Mouse (Mus musculus) spleen, adult 2 months (tissue): Measurements from ENCODE around the gene Ugp2. TPM values are rescaled to one million over a fixed set of nuclear protein-coding genes. Genes with fewer than 3 reads are reported as not detected.
A peak's percentile ranks its signal among the peaks of the same experiment; 100 is the strongest.

Source experiments
- DNase-seq, 2 experiments: peaks; one replicate each; pipeline versions ENCODE4 v3.0.0 to v3.0.0-alpha.2; 2012 to 2021; ENCODE audit warnings: low spot score in 2 of 2, low read depth in 1 of 2
- H3K27ac ChIP-seq: fragments of 200-500 bp; 2 replicates; pipeline ENCODE4 v1.5.1; 2012; ENCODE audit warnings: low read length, inconsistent platforms; ENCODE audit not compliant: insufficient read depth
- H3K27me3 ChIP-seq: fragments of 200-500 bp; 2 replicates; pipeline ENCODE4 v1.6.1; 2012; ENCODE audit warnings: mild to moderate bottlenecking, moderate library complexity, low read length, inconsistent platforms; ENCODE audit not compliant: control insufficient read depth, insufficient read depth
- H3K36me3 ChIP-seq: fragments of 200-500 bp; 2 replicates; pipeline ENCODE4 v1.6.1; 2012; ENCODE audit warnings: mild to moderate bottlenecking, low read length, inconsistent platforms; ENCODE audit not compliant: control insufficient read depth, insufficient read depth
- H3K4me1 ChIP-seq: fragments of 200-500 bp; 2 replicates; pipeline ENCODE4 v1.6.1; 2011; ENCODE audit warnings: inconsistent platforms; ENCODE audit not compliant: control insufficient read depth, insufficient read depth, insufficient read length
- H3K4me3 ChIP-seq: fragments of 200-500 bp; 2 replicates; pipeline ENCODE4 v1.5.1; 2011; ENCODE audit warnings: mild to moderate bottlenecking, inconsistent platforms; ENCODE audit not compliant: insufficient read depth, insufficient read length; ENCODE audit errors: extremely low read depth
- CTCF ChIP-seq: fragments of 200-500 bp; IDR thresholded peaks from 2 replicates; pipeline ENCODE4 v1.5.1; 2011; ENCODE audit warnings: mild to moderate bottlenecking, inconsistent platforms; ENCODE audit not compliant: insufficient read depth, insufficient read length, insufficient replicate concordance; ENCODE audit errors: extremely low read depth
- POLR2A ChIP-seq: fragments of 200-500 bp; IDR thresholded peaks from 2 replicates; pipeline ENCODE4 v1.6.1; 2011; ENCODE audit warnings: low read depth, low read length, inconsistent platforms
- WGBS: fragments of 180-500 bp; shearing (Covaris S2); methylation state at CpG from one replicate; pipeline ENCODE4 v1.1.7; 2018; 5-methylcytosine and 5-hydroxymethylcytosine counted together
- polyA plus RNA-seq: library from polyadenylated mRNA; depleted of rRNA; stranded (reverse); fragments of >200 nt; gene quantifications from 2 replicates; pipeline ENCODE4 v1.2.3, GENCODE M21; 2012; rRNA removed

The Ugp2 gene
- polyA plus RNA-seq = 1.4 and 1.8 TPM in 2 replicates

DNA sequence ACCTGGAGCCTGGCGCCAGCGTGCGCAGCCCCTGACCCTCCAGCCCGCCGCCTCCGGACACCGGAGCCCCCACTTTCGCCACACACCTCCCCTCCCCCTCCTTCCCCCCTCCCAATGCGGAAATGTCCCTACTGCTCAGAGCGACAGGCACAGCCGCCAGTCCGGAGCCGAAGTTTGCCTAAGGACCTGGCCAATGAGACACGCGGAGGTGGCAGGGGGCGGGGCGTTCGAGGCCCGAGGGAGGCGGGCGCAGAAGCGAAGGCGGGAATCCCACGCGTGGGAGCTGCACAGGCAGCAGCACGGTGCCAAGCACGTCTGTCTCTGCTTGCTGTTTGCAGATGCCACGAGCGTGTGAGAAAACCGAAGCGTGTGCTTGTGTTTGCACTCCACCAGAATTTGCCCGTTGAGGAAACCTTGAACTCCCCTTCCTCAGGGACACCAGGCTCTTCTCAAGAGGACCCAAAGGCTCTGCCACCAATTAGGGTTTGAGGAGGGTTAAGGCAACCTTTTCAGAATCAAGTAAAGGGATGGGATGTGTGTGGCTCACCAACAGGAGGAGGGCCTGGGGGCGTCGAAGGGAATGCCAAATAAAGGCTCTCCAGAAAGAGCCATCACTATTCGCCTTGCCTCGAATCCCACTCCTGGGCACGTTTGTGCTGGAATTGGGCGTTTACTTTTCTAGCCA is at the start of gene Ugp2:
TSS of gene Ugp2 (minus strand) at position 80 of the 685 bp plus-strand sequence.
- Histone ChIP-seq H3K36me3 (no peaks in the 10 kb centered on the region), H3K27me3 (no peaks in the 10 kb centered on the region), H3K4me3 (peak within 1 kb of the TSS; percentile 96), H3K27ac (peak within 1 kb of the TSS; percentile 88), H3K4me1 (no peaks in the 10 kb centered on the region; the same call in 1 of the 2 replicates)
- no peak for TF ChIP-seq CTCF
- peak; percentile 32 for TF ChIP-seq POLR2A
- peak; percentile 83 to 98 for DNase-seq
- WGBS = 10% methylated on average over 38 of the region's 38 CpGs

DNA sequence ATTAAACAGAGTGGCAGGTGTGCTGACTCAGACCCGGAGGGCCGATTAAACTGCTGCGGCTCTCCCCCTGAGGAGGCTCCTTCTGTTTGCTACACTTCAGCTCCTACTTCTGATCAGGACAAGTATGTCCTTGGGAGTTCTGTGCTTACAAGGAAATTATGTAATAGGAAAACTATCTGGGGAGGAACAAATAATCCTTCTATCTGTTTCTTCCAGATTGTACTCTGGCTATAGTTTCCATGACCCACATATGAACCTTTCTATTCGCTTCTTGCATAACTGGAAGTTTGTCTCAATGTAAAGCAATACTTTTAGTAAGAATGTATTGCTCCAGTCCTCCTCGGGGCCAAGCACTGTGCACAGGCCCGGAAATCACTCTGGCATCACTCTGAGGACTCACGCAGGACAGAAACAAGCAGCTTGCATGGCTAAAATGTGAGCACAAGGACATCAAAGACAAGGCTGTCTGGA is 43.9 kb upstream of the Ugp2 start:
- H3K27me3 ChIP-seq = no peaks in the 10 kb centered on the region
- WGBS = 72% methylated on average over 7 of the region's 7 CpGs
- no peaks in the 10 kb centered on the region for H3K36me3 ChIP-seq
- no peak for DNase-seq
- no peaks in the 10 kb centered on the region for H3K4me1 ChIP-seq
- no peak overlapping the region for H3K27ac ChIP-seq
- TF ChIP-seq POLR2A (no peak), CTCF (no peak)
- H3K4me3 ChIP-seq = no peak overlapping the region

DNA sequence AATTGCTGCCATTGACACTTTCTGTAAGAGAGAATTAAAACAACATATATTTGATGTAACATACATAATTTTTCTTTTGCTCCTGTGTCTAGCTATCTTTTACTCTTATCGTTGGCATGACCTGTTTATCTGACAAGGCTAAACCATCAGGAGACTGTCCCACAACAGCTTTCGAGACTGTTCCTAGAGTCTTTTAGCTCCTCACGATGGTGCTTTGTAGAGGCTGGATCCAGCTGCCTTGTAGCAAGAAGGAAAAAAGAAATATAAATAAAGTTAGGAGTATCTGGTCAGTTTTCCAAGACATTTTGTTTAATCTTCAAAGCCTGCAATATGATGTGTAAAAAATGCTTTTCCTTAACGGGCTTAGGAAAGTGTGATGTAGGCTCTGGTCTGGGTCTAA is 35.7 kb upstream of the Ugp2 start:
- no peak overlapping the region for H3K27ac ChIP-seq
- no peaks in the 10 kb centered on the region for H3K27me3 ChIP-seq
- WGBS = 91% methylated on average over 4 of the region's 4 CpGs
- H3K4me1 ChIP-seq = no peaks in the 10 kb centered on the region
- H3K36me3 ChIP-seq = no peaks in the 10 kb centered on the region
- DNase-seq = no peak
- TF ChIP-seq POLR2A (no peak), CTCF (no peak)
- no peak overlapping the region for H3K4me3 ChIP-seq

DNA sequence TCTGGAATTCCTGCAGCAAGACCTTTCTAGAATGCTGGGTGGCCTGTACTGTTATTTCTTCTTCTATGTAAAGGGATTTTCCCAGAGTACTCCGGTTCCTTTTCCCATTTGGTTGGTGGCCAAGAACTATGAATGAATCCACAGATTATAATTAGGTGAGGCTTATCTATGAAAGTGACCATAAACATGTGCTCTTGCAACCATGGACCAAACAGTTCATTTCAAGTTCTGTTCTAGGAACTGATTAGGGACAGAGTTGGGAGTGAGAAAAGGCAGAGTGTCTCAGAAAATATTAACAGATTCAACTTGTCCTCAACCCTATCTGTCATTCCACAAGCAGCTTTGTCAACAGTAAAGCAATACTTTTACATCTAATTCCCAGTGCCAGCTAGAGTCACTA is 35.1 kb upstream of the Ugp2 start:
- Histone ChIP-seq H3K27me3 (no peaks in the 10 kb centered on the region), H3K4me1 (no peaks in the 10 kb centered on the region), H3K27ac (no peak overlapping the region), H3K4me3 (no peak overlapping the region), H3K36me3 (no peaks in the 10 kb centered on the region)
- no peak for DNase-seq
- WGBS = 91% methylated on average over 1 of the region's 1 CpGs
- no peak for TF ChIP-seq POLR2A
- TF ChIP-seq CTCF = no peak

DNA sequence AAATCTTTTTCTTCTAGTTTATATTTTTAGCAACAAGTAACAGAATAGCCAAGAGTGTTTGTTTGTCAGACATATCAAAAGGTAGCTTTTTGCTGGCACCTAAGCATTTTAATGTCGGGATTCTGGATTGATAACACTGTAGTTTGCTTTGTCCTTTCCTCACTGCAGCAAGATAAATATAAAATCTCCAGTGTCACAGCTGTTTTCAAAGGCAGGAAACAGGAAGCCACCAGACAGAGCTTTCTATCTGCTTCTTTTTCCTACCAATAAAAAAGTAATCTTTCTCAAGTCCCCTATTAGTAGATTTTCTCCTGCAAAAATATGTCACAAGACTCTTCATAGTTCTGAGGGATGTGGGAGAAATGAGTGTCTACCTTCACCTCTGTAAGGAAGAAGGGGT is 32.9 kb upstream of the Ugp2 start:
- DNase-seq = no peak
- no peaks in the 10 kb centered on the region for H3K36me3 ChIP-seq
- H3K4me3 ChIP-seq = no peak overlapping the region
- 8% methylated on average over 1 of the region's 1 CpGs for WGBS
- H3K27ac ChIP-seq = no peak overlapping the region
- no peaks in the 10 kb centered on the region for H3K4me1 ChIP-seq
- TF ChIP-seq POLR2A = no peak
- no peak for TF ChIP-seq CTCF
- no peaks in the 10 kb centered on the region for H3K27me3 ChIP-seq

DNA sequence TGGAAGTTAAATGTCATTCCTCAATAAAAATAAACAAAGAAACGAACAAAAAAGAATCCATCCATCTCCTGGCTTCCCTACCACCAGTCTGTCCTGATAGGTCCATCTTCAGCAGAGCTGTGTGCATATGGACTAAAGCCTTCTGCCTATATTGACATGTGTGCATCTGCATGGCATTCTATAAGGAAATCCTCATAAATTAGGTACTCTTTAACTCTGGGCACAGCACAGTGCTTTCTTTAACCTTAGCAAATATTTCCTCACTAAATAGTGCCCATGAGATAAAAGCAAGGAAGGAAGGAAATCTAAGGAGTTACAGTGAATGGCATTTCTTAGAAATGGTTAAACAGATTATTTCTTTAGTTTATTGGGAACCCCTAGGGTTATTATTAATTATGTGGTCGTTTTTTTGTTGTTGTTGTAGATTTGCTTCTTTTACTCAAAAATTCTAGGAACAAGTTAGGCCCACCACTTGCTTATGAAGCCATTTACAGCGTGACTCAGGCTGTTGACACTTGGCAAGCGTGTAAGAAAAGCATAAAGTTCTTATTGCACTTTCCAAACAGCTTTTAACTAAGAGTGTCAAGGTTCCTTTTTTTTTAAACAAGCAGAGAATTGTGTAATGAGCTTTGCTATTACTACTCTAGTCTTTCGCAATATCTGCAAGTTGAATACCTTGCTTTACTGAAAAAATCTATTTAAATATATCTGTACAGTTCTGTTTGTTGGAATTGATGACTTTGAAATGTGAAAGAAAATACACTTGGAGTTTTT is 31.7 kb upstream of the Ugp2 start:
- no peak overlapping the region for H3K4me3 ChIP-seq
- H3K27ac ChIP-seq = no peak overlapping the region
- H3K27me3 ChIP-seq = no peaks in the 10 kb centered on the region
- H3K36me3 ChIP-seq = no peaks in the 10 kb centered on the region
- 61% methylated on average over 5 of the region's 5 CpGs for WGBS
- H3K4me1 ChIP-seq = no peaks in the 10 kb centered on the region
- TF ChIP-seq POLR2A = no peak
- no peak for TF ChIP-seq CTCF
- no peak for DNase-seq
